32 mouse cellular contexts compared by ENCODE assay signal in genomic region chr5:145967080-145967479, GRCm38 (mm10). TPM values are rescaled to one million over a fixed set of nuclear protein-coding genes. Genes with fewer than 3 reads are reported as not detected.
DNase-seq lines count a peak whose midpoint lies in the region; ATAC-seq and TF ChIP-seq lines count a peak whose summit lies in the region.
"Had no signal": no experiment of that assay in that cellular context is flagged by ENCODE, and none has a peak within 500 bp of the region (broad histone marks: within the 10 kb centered on the region; RNA-seq: fewer than 3 reads in every experiment).

No protein-coding gene starts in this region.

- H3K4me3 ChIP-seq in kidney, adult 2 months (ENCODE audit: insufficient read depth, low read depth, low read length): no peak overlapping the region
- H3K4me3 ChIP-seq in kidney, embryonic 16.5 days (ENCODE audit: low read length): no peak overlapping the region
- no peak overlapping the region for H3K4me3 ChIP-seq in liver, adult 2 months (ENCODE audit: insufficient read depth, low read depth, low read length)
- H3K4me3 ChIP-seq: embryonic facial prominence, embryonic 13.5 days; embryonic facial prominence, embryonic 15.5 days; erythroblast, embryonic 14.5 days; forebrain, embryonic 10.5 days; forebrain, embryonic 12.5 days had no signal

- H3K4me2 ChIP-seq in kidney, embryonic 16.5 days (replicated peaks; ENCODE audit: low read depth, low read length): no peak overlapping the region
- H3K4me2 ChIP-seq: embryonic facial prominence, embryonic 13.5 days; embryonic facial prominence, embryonic 15.5 days; forebrain, embryonic 12.5 days had no signal

- peak; percentile 75 for TF ChIP-seq CTCF in kidney, adult 2 months (conservative IDR thresholded peaks at IDR 0.05; ENCODE audit: insufficient read depth, insufficient read length, low read depth, low read length)
- TF ChIP-seq CTCF in liver, adult 2 months (IDR thresholded peaks at IDR 0.05; ENCODE audit: low read depth, low read length): peak; percentile 67

- H3K9ac ChIP-seq in kidney, embryonic 16.5 days (replicated peaks; ENCODE audit: low read length): no peak overlapping the region
- no peak overlapping the region for H3K9ac ChIP-seq in liver, adult 2 months (ENCODE audit: low read depth, low read length)
- H3K9ac ChIP-seq: embryonic facial prominence, embryonic 13.5 days; embryonic facial prominence, embryonic 15.5 days; forebrain, embryonic 12.5 days had no signal

- H3K79me2 ChIP-seq in liver, adult 2 months (ENCODE audit: control insufficient read depth, insufficient read depth, low read length): no peaks in the 10 kb centered on the region

- H3K4me1 ChIP-seq in kidney, adult 2 months (ENCODE audit: control insufficient read depth, insufficient read depth, low read length): no peaks in the 10 kb centered on the region
- H3K4me1 ChIP-seq in kidney, embryonic 16.5 days (ENCODE audit: insufficient read depth, low read length): no peaks in the 10 kb centered on the region
- H3K4me1 ChIP-seq in liver, adult 2 months (ENCODE audit: control insufficient read depth, insufficient read depth, low read length): no peaks in the 10 kb centered on the region
- H3K4me1 ChIP-seq: embryonic facial prominence, embryonic 13.5 days; embryonic facial prominence, embryonic 15.5 days; forebrain, embryonic 10.5 days; forebrain, embryonic 12.5 days had no signal

- ATAC-seq in kidney, embryonic 16.5 days (ENCODE audit: low FRiP score, low TSS enrichment): no peak
- ATAC-seq: activated CD4-positive, CD25-positive, alpha-beta regulatory T cell, adult 4 months; forebrain, embryonic 14.5 days; forebrain, embryonic 16.5 days had no signal

- no peak overlapping the region for H3K27ac ChIP-seq in kidney, adult 2 months (ENCODE audit: insufficient read depth, low read depth, low read length)
- H3K27ac ChIP-seq in kidney, embryonic 16.5 days (ENCODE audit: low read length): no peak overlapping the region
- no peak overlapping the region for H3K27ac ChIP-seq in liver, adult 2 months (replicated peaks; ENCODE audit: insufficient read depth, low read depth, low read length)
- H3K27ac ChIP-seq: embryonic facial prominence, embryonic 13.5 days; embryonic facial prominence, embryonic 15.5 days; forebrain, embryonic 10.5 days; forebrain, embryonic 12.5 days had no signal

- peaks cover 25% of the 10 kb centered on the region for H3K9me3 ChIP-seq in kidney, embryonic 16.5 days (ENCODE audit: low read length)

- no peaks in the 10 kb centered on the region for H3K27me3 ChIP-seq in kidney, adult 2 months (replicated peaks; ENCODE audit: control insufficient read depth, insufficient read depth, low read length)
- no peaks in the 10 kb centered on the region for H3K27me3 ChIP-seq in kidney, embryonic 16.5 days (ENCODE audit: insufficient read depth, low read length)
- H3K27me3 ChIP-seq in liver, adult 2 months (ENCODE audit: control insufficient read depth, insufficient read depth, low read length): no peaks in the 10 kb centered on the region
- H3K27me3 ChIP-seq: embryonic facial prominence, embryonic 13.5 days; embryonic facial prominence, embryonic 15.5 days; forebrain, embryonic 12.5 days had no signal

- H3K36me3 ChIP-seq in kidney, adult 2 months (ENCODE audit: control insufficient read depth, insufficient read depth, low read length): no peaks in the 10 kb centered on the region
- no peaks in the 10 kb centered on the region for H3K36me3 ChIP-seq in kidney, embryonic 16.5 days (ENCODE audit: insufficient read depth, low read length)
- no peaks in the 10 kb centered on the region for H3K36me3 ChIP-seq in liver, adult 2 months (ENCODE audit: control insufficient read depth, insufficient read depth, low read length)
- H3K36me3 ChIP-seq: embryonic facial prominence, embryonic 13.5 days; embryonic facial prominence, embryonic 15.5 days; forebrain, embryonic 10.5 days; forebrain, embryonic 12.5 days had no signal

- peak; percentile 11 for DNase-seq in kidney, adult 2 months
- no peak for DNase-seq in kidney, postnatal 14 days
- DNase-seq in kidney, adult 9 months: peak; percentile 26
- peak; percentile 62 for DNase-seq in liver, adult 2 months (ENCODE audit: extremely low read depth, low read depth, low spot score)
- DNase-seq in liver (no peak), ZHBTc4 (ENCODE audit: low read depth, low spot score) (peak; percentile 3), adipocyte (ENCODE audit: low spot score) (no peak)
- DNase-seq: adrenal gland, adult 2 months; adrenal gland, postnatal 10 days; adrenal gland, postnatal 25 days; cerebellum, adult 11 months; cerebellum, adult 18-20 months; cerebellum, adult 8-10 months; cerebellum, adult 9-11 months; cerebellum, postnatal 14 days; cerebellum, postnatal 36 days; embryo, embryonic 11 days had no signal

- no peak for TF ChIP-seq POLR2A in kidney, adult 2 months (IDR thresholded peaks at IDR 0.05; ENCODE audit: low read depth, low read length)
- no peak for TF ChIP-seq POLR2A in liver, adult 2 months (IDR thresholded peaks at IDR 0.05; ENCODE audit: extremely low read depth, insufficient read depth, low read length)

RNA-seq across cellular contexts. Expression of gene Cyp3a25, which starts 42.3 kb away (rescaled TPM):
- not detected in 2 replicates for polyA plus RNA-seq in kidney, adult 2 months (2012; rRNA removed)
- polyA plus RNA-seq in kidney, embryonic 16.5 days (2015; fragmentation: Nextera tagmentation; extraction: Ambion mirVana): not detected in 2 replicates
- total RNA-seq in liver, adult 2 months (2014; rRNA removed): 870 and 1,067 TPM in 2 replicates
- polyA plus RNA-seq in liver, adult 2 months (2012; rRNA removed): 112 and 118 TPM in 2 replicates
- total RNA-seq: adrenal gland, postnatal 25 days; common myeloid progenitor, adult 5-6 weeks; ES-E14; MEL had no signal
- polyA plus RNA-seq: activated CD4-positive, CD25-positive, alpha-beta regulatory T cell, adult 4 months; adrenal gland, adult 2 months; brain, embryonic 14.5 days; C2C12; embryonic facial prominence, embryonic 11.5 days; embryonic facial prominence, embryonic 13.5 days; embryonic facial prominence, embryonic 15.5 days; erythroblast, embryonic 14.5 days; forebrain, embryonic 10.5 days; forebrain, embryonic 12.5 days; forebrain, embryonic 14.5 days; forebrain, embryonic 16.5 days had no signal

Comparison
In these comparisons a context has a peak if more than half of its experiments do, and no peak if none do; other contexts are left out.
1. DNase-seq: peak in kidney, adult 2 months (single experiment), kidney, adult 9 months (single experiment), liver, adult 2 months (single experiment) and ZHBTc4 (single experiment); none in kidney, postnatal 14 days (single experiment), liver (single experiment) and adipocyte (single experiment).
2. RNA of gene Cyp3a25, which starts 42.3 kb away (polyA plus RNA-seq): 112 to 118 TPM in liver, adult 2 months; not detected in kidney, adult 2 months and not detected in kidney, embryonic 16.5 days; every median in the first group is over 100 times any median in the second.